Mouse (Mus musculus) forebrain, embryonic 13.5 days (tissue): Measurements from ENCODE around the gene Herpud2. TPM values are rescaled to one million over a fixed set of nuclear protein-coding genes. Genes with fewer than 3 reads are reported as not detected.

ENCODE experiments used
- ATAC-seq: fragments of 200-750 bp; cut with Nextera tagmentation; 2 replicates; pipeline ENCODE4 v1.8.0; 2017
- H3K27ac ChIP-seq: fragments of 300-500 bp; sonication (generic); 2 replicates; pipeline ENCODE4 v1.5.1; 2015; ENCODE audit warnings: inconsistent platforms, mild to moderate bottlenecking, moderate library complexity
- H3K27me3 ChIP-seq: fragments of 300-500 bp; sonication (generic); 2 replicates; pipeline ENCODE4 v1.6.1; 2015; ENCODE audit warnings: mild to moderate bottlenecking, inconsistent platforms
- H3K36me3 ChIP-seq: fragments of 300-500 bp; sonication (generic); 2 replicates; pipeline ENCODE4 v1.6.1; 2015; ENCODE audit warnings: mild to moderate bottlenecking, inconsistent platforms; ENCODE audit not compliant: poor library complexity, severe bottlenecking
- H3K4me1 ChIP-seq: fragments of 300-500 bp; sonication (generic); 2 replicates; pipeline ENCODE4 v1.6.1; 2015; ENCODE audit warnings: inconsistent platforms
- H3K4me2 ChIP-seq: fragments of 300-500 bp; sonication (generic); 2 replicates; pipeline ENCODE4 v1.6.1; 2015; ENCODE audit warnings: inconsistent platforms, mild to moderate bottlenecking, moderate library complexity
- H3K4me3 ChIP-seq: fragments of 300-500 bp; sonication (generic); 2 replicates; pipeline ENCODE4 v1.5.1; 2015; ENCODE audit warnings: mild to moderate bottlenecking, inconsistent platforms
- H3K9ac ChIP-seq: fragments of 300-500 bp; sonication (generic); 2 replicates; pipeline ENCODE4 v1.6.1; 2015; ENCODE audit warnings: mild to moderate bottlenecking, inconsistent platforms
- H3K9me3 ChIP-seq: fragments of 300-500 bp; sonication (generic); replicated peaks from 2 replicates; pipeline ENCODE4 v1.6.1; 2016; ENCODE audit warnings: inconsistent platforms
- WGBS: fragments of 180-500 bp; shearing (Covaris S2); methylation state at CpG from one replicate; pipeline ENCODE4 v1.1.7; 2015; 5-methylcytosine and 5-hydroxymethylcytosine counted together
- polyA plus RNA-seq: library from polyadenylated mRNA; unstranded; fragments of >200 nt; fragmentation: Nextera tagmentation; extraction: Ambion mirVana; gene quantifications from 2 replicates; pipeline ENCODE4 v1.2.1, GENCODE M21; 2015

The Herpud2 gene
- polyA plus RNA-seq: 31.7 and 33.5 TPM in 2 replicates

GRCm38 (mm10) chr9:25151611-25152241, at the start of gene Herpud2:
Gene Herpud2 (minus strand): TSS chr9:25151820.
- Histone ChIP-seq H3K4me1 (peaks cover 35% of the 10 kb centered on the region), H3K27me3 (no peaks in the 10 kb centered on the region), H3K4me3 (peak within 1 kb of the TSS; percentile 93), H3K4me2 (peak within 1 kb of the TSS; percentile 79), H3K9ac (peak within 1 kb of the TSS; percentile 97), H3K9me3 (no peaks in the 10 kb centered on the region), H3K27ac (peak within 1 kb of the TSS; percentile 97), H3K36me3 (no peaks in the 10 kb centered on the region)
- WGBS: under 1% methylated on average over 36 of the region's 51 CpGs
- peak; percentile 99 for ATAC-seq

- Histone ChIP-seq H3K9ac (no peak overlapping the region), H3K4me3 (no peak overlapping the region), H3K36me3 (no peaks in the 10 kb centered on the region), H3K4me1 (0 out of 2 replicates have a peak, but pooled peaks cover 7% of the 10 kb centered on the region), H3K27me3 (no peaks in the 10 kb centered on the region), H3K27ac (no peak overlapping the region), H3K9me3 (no peaks in the 10 kb centered on the region), H3K4me2 (no peak overlapping the region)
- 92% methylated on average over 3 of the region's 3 CpGs for WGBS
- no peak for ATAC-seq
These were observed 49.4 kb upstream of the Herpud2 start for GRCm38 (mm10) chr9:25200987-25201386.

- H3K4me2 ChIP-seq: no peak overlapping the region
- no peaks in the 10 kb centered on the region for H3K36me3 ChIP-seq
- WGBS: 68% methylated on average over 3 of the region's 3 CpGs
- 0 out of 2 replicates have a peak, but pooled peaks cover 7% of the 10 kb centered on the region for H3K4me1 ChIP-seq
- no peaks in the 10 kb centered on the region for H3K9me3 ChIP-seq
- peak; percentile 45 for ATAC-seq
- H3K4me3 ChIP-seq: no peak overlapping the region
- H3K9ac ChIP-seq: no peak overlapping the region
- H3K27me3 ChIP-seq: no peaks in the 10 kb centered on the region
- H3K27ac ChIP-seq: no peak overlapping the region
These were observed 48.5 kb upstream of the Herpud2 start for GRCm38 (mm10) chr9:25200148-25200547.

- WGBS: 82% methylated on average over 5 of the region's 5 CpGs
- Histone ChIP-seq H3K9me3 (no peaks in the 10 kb centered on the region), H3K36me3 (no peaks in the 10 kb centered on the region), H3K27ac (no peak overlapping the region), H3K9ac (no peak overlapping the region), H3K4me3 (no peak overlapping the region), H3K4me1 (0 out of 2 replicates have a peak, but pooled peaks cover 3% of the 10 kb centered on the region), H3K27me3 (no peaks in the 10 kb centered on the region), H3K4me2 (no peak overlapping the region)
- ATAC-seq: no peak
These were observed 45.1 kb upstream of the Herpud2 start for GRCm38 (mm10) chr9:25196746-25197145.

- no peak for ATAC-seq
- no peak overlapping the region for H3K9ac ChIP-seq
- H3K27ac ChIP-seq: no peak overlapping the region
- H3K4me1 ChIP-seq: no peaks in the 10 kb centered on the region
- H3K9me3 ChIP-seq: no peaks in the 10 kb centered on the region
- H3K36me3 ChIP-seq: no peaks in the 10 kb centered on the region
- H3K4me3 ChIP-seq: no peak overlapping the region
- H3K4me2 ChIP-seq: no peak overlapping the region
- H3K27me3 ChIP-seq: no peaks in the 10 kb centered on the region
- WGBS: 89% methylated on average over 2 of the region's 2 CpGs
These were observed 40.0 kb upstream of the Herpud2 start for GRCm38 (mm10) chr9:25191612-25192011.

- H3K4me1 ChIP-seq: no peaks in the 10 kb centered on the region
- H3K4me3 ChIP-seq: no peak overlapping the region
- no peak for ATAC-seq
- H3K36me3 ChIP-seq: no peaks in the 10 kb centered on the region
- H3K9me3 ChIP-seq: no peaks in the 10 kb centered on the region
- no peaks in the 10 kb centered on the region for H3K27me3 ChIP-seq
- no peak overlapping the region for H3K4me2 ChIP-seq
- no peak overlapping the region for H3K27ac ChIP-seq
- WGBS: 93% methylated on average over 4 of the region's 4 CpGs
- no peak overlapping the region for H3K9ac ChIP-seq
These were observed 34.9 kb upstream of the Herpud2 start for GRCm38 (mm10) chr9:25186501-25186900.

- no peak overlapping the region for H3K9ac ChIP-seq
- no peaks in the 10 kb centered on the region for H3K9me3 ChIP-seq
- no peaks in the 10 kb centered on the region for H3K36me3 ChIP-seq
- 51% methylated on average over 7 of the region's 7 CpGs for WGBS
- H3K4me2 ChIP-seq: no peak overlapping the region
- H3K4me3 ChIP-seq: no peak overlapping the region
- H3K27me3 ChIP-seq: no peaks in the 10 kb centered on the region
- ATAC-seq: no peak
- H3K4me1 ChIP-seq: no peaks in the 10 kb centered on the region
- H3K27ac ChIP-seq: no peak overlapping the region
These were observed 34.2 kb upstream of the Herpud2 start for GRCm38 (mm10) chr9:25185854-25186253.

- Histone ChIP-seq H3K4me2 (no peak overlapping the region), H3K27ac (no peak overlapping the region), H3K4me3 (no peak overlapping the region), H3K27me3 (no peaks in the 10 kb centered on the region), H3K9me3 (no peaks in the 10 kb centered on the region), H3K4me1 (no peaks in the 10 kb centered on the region), H3K36me3 (no peaks in the 10 kb centered on the region), H3K9ac (no peak overlapping the region)
- WGBS: 100% methylated on average over 2 of the region's 2 CpGs
- ATAC-seq: no peak
These were observed 33.0 kb upstream of the Herpud2 start for GRCm38 (mm10) chr9:25184606-25185005.

GRCm38 (mm10) chr9:25178066-25178465, 26.4 kb upstream of the Herpud2 start:
- no peak overlapping the region for H3K27ac ChIP-seq
- H3K4me3 ChIP-seq: no peak overlapping the region
- ATAC-seq: no peak
- no peaks in the 10 kb centered on the region for H3K27me3 ChIP-seq
- no peaks in the 10 kb centered on the region for H3K36me3 ChIP-seq
- no peak overlapping the region for H3K9ac ChIP-seq
- peaks cover 8% of the 10 kb centered on the region; the same call in 1 of the 2 replicates for H3K4me1 ChIP-seq
- no peak overlapping the region for H3K4me2 ChIP-seq
- H3K9me3 ChIP-seq: no peaks in the 10 kb centered on the region
- WGBS: 88% methylated on average over 3 of the region's 3 CpGs

GRCm38 (mm10) chr9:25177201-25177600, 25.6 kb upstream of the Herpud2 start:
- Histone ChIP-seq H3K27me3 (no peaks in the 10 kb centered on the region), H3K9me3 (no peaks in the 10 kb centered on the region), H3K4me1 (peaks cover 8% of the 10 kb centered on the region; the same call in 1 of the 2 replicates), H3K4me2 (no peak overlapping the region), H3K27ac (no peak overlapping the region), H3K36me3 (no peaks in the 10 kb centered on the region), H3K9ac (no peak overlapping the region), H3K4me3 (no peak overlapping the region)
- WGBS: 92% methylated on average over 5 of the region's 5 CpGs
- ATAC-seq: no peak

- no peak overlapping the region for H3K9ac ChIP-seq
- H3K36me3 ChIP-seq: no peaks in the 10 kb centered on the region
- no peak overlapping the region for H3K4me2 ChIP-seq
- WGBS: 83% methylated on average over 1 of the region's 1 CpGs
- peaks cover 8% of the 10 kb centered on the region; the same call in 1 of the 2 replicates for H3K4me1 ChIP-seq
- no peaks in the 10 kb centered on the region for H3K9me3 ChIP-seq
- H3K4me3 ChIP-seq: no peak overlapping the region
- no peak overlapping the region for H3K27ac ChIP-seq
- ATAC-seq: no peak
- H3K27me3 ChIP-seq: no peaks in the 10 kb centered on the region
These were observed 24.9 kb upstream of the Herpud2 start for GRCm38 (mm10) chr9:25176562-25176961.

- no peaks in the 10 kb centered on the region for H3K36me3 ChIP-seq
- no peaks in the 10 kb centered on the region for H3K27me3 ChIP-seq
- no peaks in the 10 kb centered on the region for H3K9me3 ChIP-seq
- no peak overlapping the region for H3K9ac ChIP-seq
- H3K4me1 ChIP-seq: peaks cover 8% of the 10 kb centered on the region; the same call in 1 of the 2 replicates
- H3K4me3 ChIP-seq: no peak overlapping the region
- no peak for ATAC-seq
- H3K4me2 ChIP-seq: no peak overlapping the region
- 90% methylated on average over 6 of the region's 6 CpGs for WGBS
- H3K27ac ChIP-seq: no peak overlapping the region
These were observed 24.4 kb upstream of the Herpud2 start for GRCm38 (mm10) chr9:25175978-25176377.

GRCm38 (mm10) chr9:25175039-25175442, 23.4 kb upstream of the Herpud2 start:
- Histone ChIP-seq H3K9me3 (no peaks in the 10 kb centered on the region), H3K4me2 (no peak overlapping the region), H3K9ac (no peak overlapping the region), H3K4me3 (no peak overlapping the region), H3K36me3 (no peaks in the 10 kb centered on the region), H3K27ac (no peak overlapping the region), H3K4me1 (peaks cover 8% of the 10 kb centered on the region; the same call in 1 of the 2 replicates), H3K27me3 (no peaks in the 10 kb centered on the region)
- WGBS: 38% methylated on average over 5 of the region's 5 CpGs
- peak; percentile 59; the same call in 1 of the 2 replicates for ATAC-seq
